Mouse (Mus musculus): ENCODE measurements around the gene Kifc3. TPM values are rescaled to one million over a fixed set of nuclear protein-coding genes. Genes with fewer than 3 reads are reported as not detected.

The Kifc3 gene
- total and polyA plus RNA-seq, 3 experiments, result 0.78 to 1.8 (median 1.7) TPM

- no peak overlapping the region for H3K27ac ChIP-seq (ENCODE audit: insufficient read depth, low read depth)
- no peak overlapping the region for H3K4me2 ChIP-seq (ENCODE audit: insufficient read depth, low read depth, poor library complexity, severe bottlenecking)
- TF ChIP-seq CHD1 (IDR thresholded peaks at IDR 0.05; ENCODE audit: low read depth, low read length), result no peak
- no peak for TF ChIP-seq MAX (IDR thresholded peaks at IDR 0.05; ENCODE audit: low read length)
- no peak for TF ChIP-seq MYC (IDR thresholded peaks at IDR 0.05; ENCODE audit: low read depth, low read length)
- no peak for TF ChIP-seq ZC3H11A (IDR thresholded peaks at IDR 0.05; ENCODE audit: low read depth, low read length)
- TF ChIP-seq USF2 (conservative IDR thresholded peaks at IDR 0.05; ENCODE audit: low read depth, low read length), result no peak
- no peak for TF ChIP-seq E2F4 (IDR thresholded peaks at IDR 0.05; ENCODE audit: insufficient replicate concordance, low read depth, low read length)
- dilution Hi-C loops (cut with MboI; ENCODE audit: extremely low pct_ligation_motif_present, extremely low pct_unique_long_range_greater_than_20kb, low sequenced_read_pairs), result no loop called here
- H3K4me1 ChIP-seq (ENCODE audit: control insufficient read depth in 1 of 2, insufficient read depth in 2 of 2), result peaks cover 12 to 52% of the 10 kb centered on the region in 2 experiments
- H3K9me3 ChIP-seq (replicated peaks; ENCODE audit: low read length), result no peaks in the 10 kb centered on the region
- no peak overlapping the region for H3K9ac ChIP-seq (ENCODE audit: insufficient read depth, low read depth)
- no peak for DNase-seq (ENCODE audit: extremely low read depth)
- in situ Hi-C loops (cut with MboI; ENCODE audit: low pct_ligation_motif_present, low pct_unique_long_range_greater_than_20kb, low sequenced_read_pairs), result loop anchor here (10.0 kb wide), 1 partner anchor 73 kb away; the partner anchor contains the start of gene Kifc3
- no peaks in the 10 kb centered on the region for H3K79me2 ChIP-seq (replicated peaks; ENCODE audit: control insufficient read depth, extremely low read depth, insufficient read depth, poor library complexity, severe bottlenecking)
- no peaks in the 10 kb centered on the region for H3K27me3 ChIP-seq (replicated peaks)
- no peak overlapping the region for H3K4me3 ChIP-seq (replicated peaks in 1 of 3; ENCODE audit: low read depth in 2 of 3, low read length in 2 of 3, poor library complexity in 1 of 3)
- no peaks in the 10 kb centered on the region for H3K36me3 ChIP-seq (replicated peaks in 1 of 2; ENCODE audit: control insufficient read depth in 1 of 2, insufficient read depth in 1 of 2, low read length in 1 of 2)
These were observed 70.6 kb downstream of the Kifc3 start for GRCm38 (mm10) chr8:95131983-95132382.

- no peak overlapping the region for H3K9ac ChIP-seq (ENCODE audit: insufficient read depth, low read depth)
- H3K27ac ChIP-seq (ENCODE audit: insufficient read depth, low read depth), result no peak overlapping the region
- no peaks in the 10 kb centered on the region for H3K36me3 ChIP-seq (replicated peaks in 1 of 2; ENCODE audit: control insufficient read depth in 1 of 2, insufficient read depth in 1 of 2, low read length in 1 of 2)
- no peaks in the 10 kb centered on the region for H3K9me3 ChIP-seq (replicated peaks; ENCODE audit: low read length)
- H3K4me2 ChIP-seq (ENCODE audit: insufficient read depth, low read depth, poor library complexity, severe bottlenecking), result no peak overlapping the region
- TF ChIP-seq GABPA (IDR thresholded peaks at IDR 0.05; ENCODE audit: insufficient replicate concordance, low read depth, low read length) (no peak), ZNF384 (IDR thresholded peaks at IDR 0.05; ENCODE audit: low read depth, low read length) (no peak), NRF1 (IDR thresholded peaks at IDR 0.05; ENCODE audit: low read depth, low read length) (no peak), E2F4 (IDR thresholded peaks at IDR 0.05; ENCODE audit: insufficient replicate concordance, low read depth, low read length) (no peak), JUN (IDR thresholded peaks at IDR 0.05; ENCODE audit: insufficient read depth, low read depth, low read length) (no peak)
- H3K27me3 ChIP-seq (replicated peaks), result no peaks in the 10 kb centered on the region
- no peak for DNase-seq (ENCODE audit: extremely low read depth)
- no peak overlapping the region for H3K4me3 ChIP-seq (replicated peaks in 1 of 3; ENCODE audit: low read depth in 2 of 3, low read length in 2 of 3, poor library complexity in 1 of 3)
- in situ Hi-C loops (cut with MboI; ENCODE audit: low pct_ligation_motif_present, low pct_unique_long_range_greater_than_20kb, low sequenced_read_pairs) (loop anchor here (10.0 kb wide), 1 partner anchor 74 kb away; the partner anchor contains the start of gene Kifc3), dilution Hi-C loops (cut with MboI; ENCODE audit: extremely low pct_ligation_motif_present, extremely low pct_unique_long_range_greater_than_20kb, low sequenced_read_pairs) (no loop called here)
- no peaks in the 10 kb centered on the region for H3K79me2 ChIP-seq (replicated peaks; ENCODE audit: control insufficient read depth, extremely low read depth, insufficient read depth, poor library complexity, severe bottlenecking)
- H3K4me1 ChIP-seq (ENCODE audit: control insufficient read depth in 1 of 2, insufficient read depth in 2 of 2), result peaks cover 19 to 57% of the 10 kb centered on the region in 2 experiments
These were observed 71.6 kb downstream of the Kifc3 start for GRCm38 (mm10) chr8:95130966-95131537.

GRCm38 (mm10) chr8:95128750-95129260 lies 73.8 kb downstream of the Kifc3 start:
- TF ChIP-seq POLR2AphosphoS2 (IDR thresholded peaks at IDR 0.05; ENCODE audit: low read depth, low read length) (no peak), HCFC1 (IDR thresholded peaks at IDR 0.05; ENCODE audit: low read depth, low read length) (no peak), USF2 (conservative IDR thresholded peaks at IDR 0.05; ENCODE audit: low read depth, low read length) (no peak), ZKSCAN1 (IDR thresholded peaks at IDR 0.05; ENCODE audit: borderline replicate concordance, low read depth, low read length) (no peak), EP300 (IDR thresholded peaks at IDR 0.05; ENCODE audit: low read length) (no peak), KAT2A (IDR thresholded peaks at IDR 0.05; ENCODE audit: insufficient replicate concordance, low read length) (no peak), NELFE (IDR thresholded peaks at IDR 0.05; ENCODE audit: low read depth, low read length) (no peak), UBTF (IDR thresholded peaks at IDR 0.05; ENCODE audit: low read depth, low read length) (no peak)
- in situ Hi-C loops (cut with MboI; ENCODE audit: low pct_ligation_motif_present, low pct_unique_long_range_greater_than_20kb, low sequenced_read_pairs) (no loop called here), dilution Hi-C loops (cut with MboI; ENCODE audit: extremely low pct_ligation_motif_present, extremely low pct_unique_long_range_greater_than_20kb, low sequenced_read_pairs) (no loop called here)
- no peak for DNase-seq (ENCODE audit: extremely low read depth)
- H3K27ac ChIP-seq (ENCODE audit: insufficient read depth, low read depth), result no peak overlapping the region
- H3K27me3 ChIP-seq (replicated peaks), result no peaks in the 10 kb centered on the region
- H3K4me1 ChIP-seq (ENCODE audit: control insufficient read depth in 1 of 2, insufficient read depth in 2 of 2), result peaks cover 19 to 71% of the 10 kb centered on the region in 2 experiments
- no peak overlapping the region for H3K9ac ChIP-seq (ENCODE audit: insufficient read depth, low read depth)
- no peaks in the 10 kb centered on the region for H3K36me3 ChIP-seq (replicated peaks in 1 of 2; ENCODE audit: control insufficient read depth in 1 of 2, insufficient read depth in 1 of 2, low read length in 1 of 2)
- no peak overlapping the region for H3K4me3 ChIP-seq (replicated peaks in 1 of 3; ENCODE audit: low read depth in 2 of 3, low read length in 2 of 3, poor library complexity in 1 of 3)
- H3K79me2 ChIP-seq (replicated peaks; ENCODE audit: control insufficient read depth, extremely low read depth, insufficient read depth, poor library complexity, severe bottlenecking), result no peaks in the 10 kb centered on the region
- no peaks in the 10 kb centered on the region for H3K9me3 ChIP-seq (replicated peaks; ENCODE audit: low read length)
- no peak overlapping the region for H3K4me2 ChIP-seq (ENCODE audit: insufficient read depth, low read depth, poor library complexity, severe bottlenecking)

Measured in CH12.LX (cell line).